Mouse (Mus musculus): ENCODE measurements around the gene Sdhaf2. TPM values are rescaled to one million over a fixed set of nuclear protein-coding genes. Genes with fewer than 3 reads are reported as not detected.

Sdhaf2 gene
- total RNA-seq, 2 experiments from 2014 or later = 52.2 to 56.1 TPM

DNA sequence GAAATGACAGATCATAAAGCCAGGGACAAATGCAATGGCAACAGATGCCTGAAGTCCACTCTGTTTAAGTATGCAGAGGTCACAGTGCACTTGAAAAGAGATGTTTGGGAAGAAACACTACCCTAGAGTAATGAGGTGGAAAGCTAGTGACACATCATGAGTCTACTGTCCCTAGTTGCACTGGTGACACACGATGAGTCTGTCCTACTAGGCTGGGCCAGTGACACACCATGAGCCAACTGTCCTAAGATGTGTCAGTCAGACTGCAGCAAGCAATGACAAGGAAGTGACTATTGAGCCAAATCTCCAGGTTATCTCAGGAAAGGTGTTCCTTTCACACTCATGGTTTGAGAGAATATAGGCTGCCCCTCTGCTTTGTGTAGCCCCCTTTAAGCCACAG is 30.3 kb downstream of the Sdhaf2 start:
- no peak for TF ChIP-seq CTCF (IDR thresholded peaks at IDR 0.05)
- intact Hi-C loops (cut with DNase I) = no loop called here
- no peak for DNase-seq (ENCODE audit: extremely low spot score in 1 of 2, low spot score in 2 of 2)
- Histone ChIP-seq H3K4me3 (no peak overlapping the region), H3K27ac (no peak overlapping the region)

- intact Hi-C loops (cut with DNase I) = loop anchor here (1.0 to 5.0 kb wide), 4 partner anchors 37 to 269 kb away; no protein-coding TSS in a partner anchor
- TF ChIP-seq CTCF (IDR thresholded peaks at IDR 0.05) = peak; percentile 93
- peak; percentile 53 to 54 for DNase-seq (ENCODE audit: extremely low spot score in 1 of 2, low spot score in 2 of 2)
- Histone ChIP-seq H3K27ac (no peak overlapping the region), H3K4me3 (no peak overlapping the region)
Observed at GRCm38 (mm10) chr19:10486264-10486738, 39.6 kb downstream of the Sdhaf2 start.

- no peak within 1 kb of the TSS for H3K27ac ChIP-seq
- TF ChIP-seq CTCF (IDR thresholded peaks at IDR 0.05) = no peak
- intact Hi-C loops (cut with DNase I) = no loop called here
- no peak within 1 kb of the TSS for H3K4me3 ChIP-seq
- DNase-seq (ENCODE audit: extremely low spot score in 1 of 2, low spot score in 2 of 2) = no peak
Observed at GRCm38 (mm10) chr19:10482703-10483102, 43.2 kb downstream of the Sdhaf2 start, which contains the start of gene Ppp1r32. Gene Ppp1r32 (minus strand): TSS chr19:10482928.

DNA sequence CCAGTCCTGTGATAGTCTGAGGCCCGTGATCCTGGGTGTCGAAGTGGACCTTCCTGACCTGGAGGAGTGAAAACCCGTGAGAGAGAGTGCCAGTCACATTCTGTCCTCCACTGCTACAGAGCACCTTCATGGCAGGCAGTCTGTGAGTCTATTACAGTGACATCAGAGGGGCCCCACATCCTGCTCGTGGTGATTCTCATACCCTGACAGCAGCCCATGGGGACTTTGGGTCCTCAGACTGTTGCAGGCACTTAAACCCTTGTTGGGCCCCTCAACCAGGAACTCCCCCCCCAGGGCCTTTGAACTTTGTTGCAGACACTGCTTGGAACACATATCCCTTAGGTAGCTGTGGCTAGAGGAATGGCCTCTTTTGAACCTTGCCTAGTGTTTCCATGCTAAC is 46.4 kb downstream of the Sdhaf2 start:
- intact Hi-C loops (cut with DNase I) = no loop called here
- DNase-seq (ENCODE audit: extremely low spot score in 1 of 2, low spot score in 2 of 2) = no peak
- TF ChIP-seq CTCF (IDR thresholded peaks at IDR 0.05) = no peak
- no peak overlapping the region for H3K4me3 ChIP-seq
- H3K27ac ChIP-seq = no peak overlapping the region

GRCm38 (mm10) chr19:10473779-10474178 is 52.2 kb downstream of the Sdhaf2 start:
- intact Hi-C loops (cut with DNase I) = no loop called here
- no peak for TF ChIP-seq CTCF (IDR thresholded peaks at IDR 0.05)
- Histone ChIP-seq H3K4me3 (no peak overlapping the region), H3K27ac (no peak overlapping the region)
- DNase-seq (ENCODE audit: extremely low spot score in 1 of 2, low spot score in 2 of 2) = no peak

DNA sequence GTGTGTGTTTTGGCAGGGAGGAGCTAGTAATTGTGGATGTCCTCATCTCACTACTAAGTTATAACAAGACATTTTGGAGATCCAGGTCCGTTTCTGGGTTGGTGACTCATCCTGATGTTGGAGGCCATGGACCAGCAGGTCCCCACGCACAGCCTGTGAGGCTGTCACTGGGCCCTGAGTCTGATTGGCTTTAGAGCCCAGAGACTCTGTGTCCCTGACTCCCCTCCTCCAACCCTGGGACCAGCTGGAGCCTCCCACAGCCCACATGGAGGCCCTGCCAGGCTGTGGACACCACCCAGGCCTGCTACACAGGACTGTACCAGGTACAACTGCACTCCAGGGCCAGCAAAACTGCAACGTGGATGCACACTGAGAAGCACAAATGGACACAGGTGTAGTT is 53.0 kb downstream of the Sdhaf2 start:
- no peak overlapping the region for H3K27ac ChIP-seq
- intact Hi-C loops (cut with DNase I) = no loop called here
- no peak for TF ChIP-seq CTCF (IDR thresholded peaks at IDR 0.05)
- H3K4me3 ChIP-seq = no peak overlapping the region
- peak in 1 of 2 experiments; percentile 54 for DNase-seq (ENCODE audit: extremely low spot score in 1 of 2, low spot score in 2 of 2)

DNA sequence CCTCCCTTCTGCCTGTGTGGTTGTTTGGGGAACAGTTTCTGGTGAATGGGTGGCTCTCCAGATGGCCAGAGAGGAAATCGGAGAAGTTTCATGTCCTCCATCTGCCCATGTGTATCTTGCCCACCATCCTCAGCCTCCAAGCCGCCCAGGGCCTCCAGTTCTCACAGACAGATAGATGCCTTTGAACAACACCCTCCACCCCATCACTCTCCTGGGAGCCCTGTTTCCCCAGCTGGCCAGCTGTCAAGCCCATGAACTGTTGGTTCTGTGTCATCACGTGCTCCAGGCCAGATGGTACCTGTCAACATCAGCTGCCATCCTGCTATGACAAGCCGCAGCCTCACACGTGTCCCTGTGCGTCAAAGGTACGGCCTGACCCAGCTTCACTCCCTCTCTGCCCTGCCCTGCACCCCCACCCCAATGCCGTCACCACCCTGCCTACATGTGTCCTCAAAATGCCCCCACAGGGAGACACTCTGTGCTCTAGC is 56.7 kb downstream of the Sdhaf2 start:
- intact Hi-C loops (cut with DNase I) = no loop called here
- no peak for TF ChIP-seq CTCF (IDR thresholded peaks at IDR 0.05)
- Histone ChIP-seq H3K27ac (no peak overlapping the region), H3K4me3 (no peak overlapping the region)
- DNase-seq (ENCODE audit: extremely low spot score in 1 of 2, low spot score in 2 of 2) = peak in 1 of 2 experiments; percentile 30

GRCm38 (mm10) chr19:10464427-10464826 is 61.5 kb downstream of the Sdhaf2 start:
- intact Hi-C loops (cut with DNase I) = no loop called here
- Histone ChIP-seq H3K27ac (no peak overlapping the region), H3K4me3 (no peak overlapping the region)
- no peak for DNase-seq (ENCODE audit: extremely low spot score in 1 of 2, low spot score in 2 of 2)
- no peak for TF ChIP-seq CTCF (IDR thresholded peaks at IDR 0.05)

- no peak for TF ChIP-seq CTCF (IDR thresholded peaks at IDR 0.05)
- intact Hi-C loops (cut with DNase I) = no loop called here
- DNase-seq (ENCODE audit: extremely low spot score in 1 of 2, low spot score in 2 of 2) = no peak
- Histone ChIP-seq H3K27ac (no peak overlapping the region), H3K4me3 (no peak overlapping the region)
Observed at GRCm38 (mm10) chr19:10461584-10461983, 64.4 kb downstream of the Sdhaf2 start.

- peak in 1 of 2 experiments; percentile 59 for DNase-seq (ENCODE audit: extremely low spot score in 1 of 2, low spot score in 2 of 2)
- no peak for TF ChIP-seq CTCF (IDR thresholded peaks at IDR 0.05)
- no peak overlapping the region for H3K27ac ChIP-seq
- H3K4me3 ChIP-seq = no peak overlapping the region
- intact Hi-C loops (cut with DNase I) = loop anchor here (2.0 kb wide), 1 partner anchor 61 kb away; no protein-coding TSS in a partner anchor
Observed at GRCm38 (mm10) chr19:10459907-10460306, 66.0 kb downstream of the Sdhaf2 start.

- Histone ChIP-seq H3K4me3 (no peak overlapping the region), H3K27ac (no peak overlapping the region)
- intact Hi-C loops (cut with DNase I) = loop anchor here (2.0 kb wide), 1 partner anchor 59 kb away; no protein-coding TSS in a partner anchor
- TF ChIP-seq CTCF (IDR thresholded peaks at IDR 0.05) = no peak
- DNase-seq (ENCODE audit: extremely low spot score in 1 of 2, low spot score in 2 of 2) = peak in 1 of 2 experiments; percentile 58
Observed at GRCm38 (mm10) chr19:10458096-10458495, 67.8 kb downstream of the Sdhaf2 start.

DNA sequence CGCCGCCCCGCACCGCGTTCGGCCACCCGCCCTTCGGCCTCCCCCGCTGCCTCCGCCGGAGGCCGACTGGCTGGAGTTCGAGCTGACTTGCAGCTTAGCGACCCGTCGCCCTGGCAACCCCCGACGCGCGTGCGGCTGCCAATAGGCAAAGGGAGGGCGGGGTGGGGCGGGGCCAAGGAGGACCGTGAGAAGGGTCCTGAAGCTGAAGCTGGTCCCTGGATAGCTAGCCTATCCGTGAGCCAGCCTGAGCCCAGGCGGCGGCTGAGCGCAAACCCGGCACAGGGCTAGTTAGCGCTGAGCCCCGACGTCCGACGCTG is 68.5 kb downstream of the Sdhaf2 start:
- Histone ChIP-seq H3K4me3 (no peak overlapping the region), H3K27ac (no peak overlapping the region)
- DNase-seq (ENCODE audit: extremely low spot score in 1 of 2, low spot score in 2 of 2) = peak; percentile 38 to 71
- TF ChIP-seq CTCF (IDR thresholded peaks at IDR 0.05) = no peak
- intact Hi-C loops (cut with DNase I) = no loop called here

GRCm38 (mm10) chr19:10456752-10457483 is 69.0 kb downstream of the Sdhaf2 start, which contains the start of gene Lrrc10b:
Gene Lrrc10b (minus strand): TSS chr19:10457473.
- no peak within 1 kb of the TSS for H3K27ac ChIP-seq
- peak within 1 kb of the TSS; percentile 45 for H3K4me3 ChIP-seq
- intact Hi-C loops (cut with DNase I) = no loop called here
- peak; percentile 34 for TF ChIP-seq CTCF (IDR thresholded peaks at IDR 0.05)
- peak; percentile 70 to 77 for DNase-seq (ENCODE audit: extremely low spot score in 1 of 2, low spot score in 2 of 2)

Data from left cerebral cortex, adult 2 months (tissue).